13 mouse cellular contexts compared by ENCODE assay signal in genomic region chr7:97391293-97392078, GRCm38 (mm10). TPM values are rescaled to one million over a fixed set of nuclear protein-coding genes. Genes with fewer than 3 reads are reported as not detected.
DNase-seq lines count a peak whose midpoint lies in the region; ATAC-seq and TF ChIP-seq lines count a peak whose summit lies in the region.
"Had no signal": no experiment of that assay in that cellular context is flagged by ENCODE, and none has a peak within 500 bp of the region (broad histone marks: within the 10 kb centered on the region; RNA-seq: fewer than 3 reads in every experiment).

No protein-coding gene starts in this region.

- no peaks in the 10 kb centered on the region for H3K4me1 ChIP-seq in midbrain, embryonic 11.5 days (ENCODE audit: control insufficient read depth, insufficient read depth, low read length)
- H3K4me1 ChIP-seq in midbrain, embryonic 10.5 days: peaks cover under 1% of the 10 kb centered on the region; the same call in 1 of the 2 replicates
- H3K4me1 ChIP-seq in stomach, postnatal 0 days (replicated peaks; ENCODE audit: control insufficient read depth, insufficient read depth): no peaks in the 10 kb centered on the region
- H3K4me1 ChIP-seq: limb, embryonic 13.5 days had no signal

- no peak overlapping the region for H3K9ac ChIP-seq in midbrain, embryonic 11.5 days (ENCODE audit: low read length)
- no peak overlapping the region for H3K9ac ChIP-seq in stomach, postnatal 0 days (ENCODE audit: low read length)
- H3K9ac ChIP-seq: limb, embryonic 13.5 days had no signal

- TF ChIP-seq EP300 in stomach, postnatal 0 days (optimal IDR thresholded peaks at IDR 0.05): no peak

- H3K4me3 ChIP-seq in midbrain, embryonic 11.5 days (ENCODE audit: low read depth, low read length): no peak overlapping the region
- H3K4me3 ChIP-seq in midbrain, embryonic 10.5 days: no peak overlapping the region
- H3K4me3 ChIP-seq in stomach, postnatal 0 days (ENCODE audit: low read depth, low read length): no peak overlapping the region
- H3K4me3 ChIP-seq: erythroblast, embryonic 14.5 days; limb, embryonic 13.5 days had no signal

- peak; percentile 41 for DNase-seq in adrenal gland, postnatal 14 days
- no peak for DNase-seq in adrenal gland, adult 2 months
- peak; percentile 80 for DNase-seq in midbrain, embryonic 11.5 days (ENCODE audit: low spot score, missing footprints)
- no peak for DNase-seq in midbrain, embryonic 10.5 days (ENCODE audit: low spot score)
- peak; percentile 91 for DNase-seq in lung, postnatal 25 days (ENCODE audit: low spot score)
- DNase-seq in stomach, postnatal 0 days (ENCODE audit: low spot score): peak; percentile 35
- no peak for DNase-seq in yolk sac, embryonic 10.5 days (ENCODE audit: low spot score)
- DNase-seq: cerebellum, adult 18-20 months; thymus, postnatal 36 days had no signal

- no peaks in the 10 kb centered on the region for H3K9me3 ChIP-seq in midbrain, embryonic 11.5 days (ENCODE audit: control insufficient read depth, low read length)
- H3K9me3 ChIP-seq in midbrain, embryonic 10.5 days (replicated peaks): no peaks in the 10 kb centered on the region
- no peaks in the 10 kb centered on the region for H3K9me3 ChIP-seq in stomach, postnatal 0 days (ENCODE audit: control insufficient read depth, low read length)
- H3K9me3 ChIP-seq: limb, embryonic 13.5 days had no signal

- H3K27ac ChIP-seq in midbrain, embryonic 11.5 days (ENCODE audit: low read depth, low read length): no peak overlapping the region
- no peak overlapping the region for H3K27ac ChIP-seq in midbrain, embryonic 10.5 days (replicated peaks)
- H3K27ac ChIP-seq in stomach, postnatal 0 days (replicated peaks): 0 out of 2 replicates have a peak overlapping the region, but pooled peaks have one; percentile 24
- H3K27ac ChIP-seq: limb, embryonic 13.5 days had no signal

- no peak overlapping the region for H3K4me2 ChIP-seq in midbrain, embryonic 11.5 days
- H3K4me2 ChIP-seq in stomach, postnatal 0 days (replicated peaks; ENCODE audit: low read depth): no peak overlapping the region
- H3K4me2 ChIP-seq: limb, embryonic 13.5 days had no signal

- TF ChIP-seq CTCF in stomach, postnatal 0 days (IDR thresholded peaks at IDR 0.05; ENCODE audit: low read depth): no peak

- ATAC-seq in midbrain, embryonic 11.5 days (ENCODE audit: low FRiP score): no peak
- ATAC-seq in stomach, postnatal 0 days (ENCODE audit: low FRiP score, low TSS enrichment): peak; percentile 45; the same call in 1 of the 2 replicates
- no peak for ATAC-seq in inflammation-experienced regulatory T-cells, adult 6 months

- peaks cover 7% of the 10 kb centered on the region; the same call in 1 of the 2 replicates for H3K36me3 ChIP-seq in midbrain, embryonic 11.5 days (ENCODE audit: control insufficient read depth, insufficient read depth, low read length)
- H3K36me3 ChIP-seq in midbrain, embryonic 10.5 days: peaks cover 71% of the 10 kb centered on the region
- no peaks in the 10 kb centered on the region; the same call in none of the 2 replicates for H3K36me3 ChIP-seq in stomach, postnatal 0 days (ENCODE audit: control insufficient read depth, insufficient read depth, low read length)

- no peaks in the 10 kb centered on the region for H3K27me3 ChIP-seq in midbrain, embryonic 11.5 days (ENCODE audit: control insufficient read depth, insufficient read depth, low read length)
- no peaks in the 10 kb centered on the region for H3K27me3 ChIP-seq in midbrain, embryonic 10.5 days (ENCODE audit: low read depth, poor library complexity, severe bottlenecking)
- no peaks in the 10 kb centered on the region for H3K27me3 ChIP-seq in stomach, postnatal 0 days (ENCODE audit: control insufficient read depth, insufficient read depth, low read length)
- H3K27me3 ChIP-seq: limb, embryonic 13.5 days had no signal

- WGBS in midbrain, embryonic 11.5 days: 90% methylated on average over 13 of the region's 13 CpGs
- 91% methylated on average over 13 of the region's 13 CpGs for WGBS in midbrain, embryonic 10.5 days
- 53% methylated on average over 13 of the region's 13 CpGs for WGBS in stomach, postnatal 0 days

RNA-seq across cellular contexts. Expression of gene Ndufc2, which starts 8.3 kb away (rescaled TPM):
- total RNA-seq in adrenal gland, postnatal 14 days (2021): 443 and 493 TPM in 2 replicates
- 100 to 1,000 TPM; 263 to 364 TPM for total RNA-seq in adrenal gland, adult 2 months (2021)
- polyA plus RNA-seq in adrenal gland, adult 2 months (2012; rRNA removed): 264 and 287 TPM in 2 replicates
- 371 and 375 TPM in 2 replicates for polyA plus RNA-seq in midbrain, embryonic 11.5 days (2014; fragmentation: Nextera tagmentation; extraction: Ambion mirVana)
- polyA plus RNA-seq in midbrain, embryonic 10.5 days (2016; fragmentation: Nextera tagmentation; extraction: Ambion mirVana): 308 and 330 TPM in 2 replicates
- 415 and 439 TPM in 2 replicates for polyA plus RNA-seq in stomach, postnatal 0 days (2015; fragmentation: Nextera tagmentation; extraction: Ambion mirVana)
- 100 to 1,000 TPM; 178 to 215 (median 183) TPM for polyA plus RNA-seq in inflammation-experienced regulatory T-cells, adult 6 months (2017; shearing (Covaris generic))

RNA-seq across cellular contexts. Expression of gene Alg8, which starts 20.1 kb away (rescaled TPM):
- total RNA-seq in adrenal gland, postnatal 14 days (2021): 16.3 and 18.0 TPM in 2 replicates
- total RNA-seq in adrenal gland, adult 2 months (2021): 10 to 100 TPM; 15.2 to 16.6 TPM
- 6.0 and 7.3 TPM in 2 replicates for polyA plus RNA-seq in adrenal gland, adult 2 months (2012; rRNA removed)
- polyA plus RNA-seq in midbrain, embryonic 11.5 days (2014; fragmentation: Nextera tagmentation; extraction: Ambion mirVana): 37.1 and 38.1 TPM in 2 replicates
- 52.3 and 58.3 TPM in 2 replicates for polyA plus RNA-seq in midbrain, embryonic 10.5 days (2016; fragmentation: Nextera tagmentation; extraction: Ambion mirVana)
- polyA plus RNA-seq in stomach, postnatal 0 days (2015; fragmentation: Nextera tagmentation; extraction: Ambion mirVana): 14.6 and 15.3 TPM in 2 replicates
- 10 to 100 TPM; 18.9 to 27.2 (median 22.7) TPM for polyA plus RNA-seq in inflammation-experienced regulatory T-cells, adult 6 months (2017; shearing (Covaris generic))

RNA-seq across cellular contexts. Expression of gene Thrsp, which starts 26.0 kb away (rescaled TPM):
- total RNA-seq in adrenal gland, postnatal 14 days (2021): 655 and 670 TPM in 2 replicates
- 1,000 to 10,000 TPM in 1 of 2 experiments, 100 to 1,000 TPM in 1; 552 to 1,139 TPM for total RNA-seq in adrenal gland, adult 2 months (2021)
- polyA plus RNA-seq in adrenal gland, adult 2 months (2012; rRNA removed): 258 and 373 TPM in 2 replicates
- polyA plus RNA-seq in midbrain, embryonic 11.5 days (2014; fragmentation: Nextera tagmentation; extraction: Ambion mirVana): 0.12 TPM in 1 of 2 replicates, not detected in the other
- 0.48 and 0.51 TPM in 2 replicates for polyA plus RNA-seq in midbrain, embryonic 10.5 days (2016; fragmentation: Nextera tagmentation; extraction: Ambion mirVana)
- 1.4 and 1.5 TPM in 2 replicates for polyA plus RNA-seq in stomach, postnatal 0 days (2015; fragmentation: Nextera tagmentation; extraction: Ambion mirVana)
- polyA plus RNA-seq in inflammation-experienced regulatory T-cells, adult 6 months (2017; shearing (Covaris generic)): under 1 TPM in 2 of 3 experiments, not detected in 1; 0.35 to 0.38 TPM
- total RNA-seq: neutrophil, adult 5-6 weeks had no signal
- polyA plus RNA-seq: erythroblast, embryonic 14.5 days had no signal

RNA-seq across cellular contexts. Expression of gene Kctd21, which starts 59.4 kb away (rescaled TPM):
- 5.7 and 5.8 TPM in 2 replicates for total RNA-seq in adrenal gland, postnatal 14 days (2021)
- 10 to 100 TPM in 1 of 2 experiments, 1 to 10 TPM in 1; 7.3 to 11.4 TPM for total RNA-seq in adrenal gland, adult 2 months (2021)
- polyA plus RNA-seq in adrenal gland, adult 2 months (2012; rRNA removed): 5.3 and 5.6 TPM in 2 replicates
- 4.6 and 5.8 TPM in 2 replicates for polyA plus RNA-seq in midbrain, embryonic 11.5 days (2014; fragmentation: Nextera tagmentation; extraction: Ambion mirVana)
- polyA plus RNA-seq in midbrain, embryonic 10.5 days (2016; fragmentation: Nextera tagmentation; extraction: Ambion mirVana): 4.4 and 5.3 TPM in 2 replicates
- 2.0 TPM in 2 replicates for polyA plus RNA-seq in stomach, postnatal 0 days (2015; fragmentation: Nextera tagmentation; extraction: Ambion mirVana)
- polyA plus RNA-seq in inflammation-experienced regulatory T-cells, adult 6 months (2017; shearing (Covaris generic)): 1 to 10 TPM in 2 of 3 experiments, under 1 TPM in 1; 0.97 to 1.6 (median 1.5) TPM
- polyA plus RNA-seq: erythroblast, embryonic 14.5 days had no signal

RNA-seq across cellular contexts. Expression of gene Kctd14, which starts 59.6 kb away (rescaled TPM):
- 1.7 and 2.8 TPM in 2 replicates for total RNA-seq in adrenal gland, postnatal 14 days (2021)
- 1 to 10 TPM; 1.2 to 4.2 TPM for total RNA-seq in adrenal gland, adult 2 months (2021)
- polyA plus RNA-seq in adrenal gland, adult 2 months (2012; rRNA removed): 0.76 and 1.2 TPM in 2 replicates
- polyA plus RNA-seq in midbrain, embryonic 11.5 days (2014; fragmentation: Nextera tagmentation; extraction: Ambion mirVana): 0.28 and 0.37 TPM in 2 replicates
- polyA plus RNA-seq in midbrain, embryonic 10.5 days (2016; fragmentation: Nextera tagmentation; extraction: Ambion mirVana): 0.09 and 0.37 TPM in 2 replicates
- polyA plus RNA-seq in stomach, postnatal 0 days (2015; fragmentation: Nextera tagmentation; extraction: Ambion mirVana): 32.4 and 33.2 TPM in 2 replicates
- 1 to 10 TPM in 1 of 3 experiments, under 1 TPM in 2; 0.30 to 1.3 (median 0.53) TPM for polyA plus RNA-seq in inflammation-experienced regulatory T-cells, adult 6 months (2017; shearing (Covaris generic))

Comparison
In these comparisons a context has a peak if more than half of its experiments do, and no peak if none do; other contexts are left out.
1. DNase-seq: peak in adrenal gland, postnatal 14 days (single experiment), midbrain, embryonic 11.5 days (single experiment), lung, postnatal 25 days (single experiment) and stomach, postnatal 0 days (single experiment); none in adrenal gland, adult 2 months (single experiment), midbrain, embryonic 10.5 days (single experiment) and yolk sac, embryonic 10.5 days (single experiment).
2. RNA of gene Thrsp, which starts 26.0 kb away (polyA plus RNA-seq): 258 to 373 TPM in adrenal gland, adult 2 months; 1.4 to 1.5 TPM in stomach, postnatal 0 days, 0.48 to 0.51 TPM in midbrain, embryonic 10.5 days, 0.35 to 0.38 TPM in inflammation-experienced regulatory T-cells, adult 6 months and 0.12 TPM in midbrain, embryonic 11.5 days; every median in the first group is over 100 times any median in the second.